Mouse (Mus musculus): Measurements from ENCODE around the gene Ide.

- TF ChIP-seq POLR2A (IDR thresholded peaks at IDR 0.05; ENCODE audit: extremely low read depth, insufficient read depth, low read length) (no peak), CTCF (IDR thresholded peaks at IDR 0.05; ENCODE audit: extremely low read depth, insufficient read depth, low read length) (no peak)
Measured at GRCm38 (mm10) chr19:37255321-37255720, 82.3 kb downstream of the Ide start.

Measured in cortical plate, adult 2 months (tissue).